Mouse (Mus musculus): ENCODE measurements at regions not wholly inside any gene's neighbourhood (a gene's known extent, or its start where the extent isn't known, plus 50 kb on each side); places are given as distances from the start of the nearest gene placed in this dataset.

DNA sequence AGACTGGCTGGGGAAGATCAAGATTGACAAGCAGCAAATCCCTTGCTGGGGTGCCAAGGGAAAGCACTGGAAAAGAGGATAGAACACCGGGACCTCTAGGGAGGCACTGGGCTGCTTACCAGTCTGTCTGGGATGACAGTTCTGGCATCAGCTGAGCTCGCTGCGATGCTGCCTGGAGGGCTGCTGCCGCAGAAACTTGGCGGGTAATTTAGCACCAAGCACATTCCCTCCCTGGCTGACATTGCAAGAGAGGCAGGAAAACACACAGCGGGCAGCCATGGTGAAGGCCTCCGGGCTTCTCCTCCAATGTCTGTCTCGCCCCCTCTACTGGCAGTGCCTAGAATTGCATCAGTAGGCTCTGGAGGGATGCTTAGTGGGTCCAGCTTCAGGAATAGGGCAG lies 51.0 kb upstream of the Slc35b3 start:
- H3K9me3 ChIP-seq (ENCODE audit: control insufficient read depth, insufficient read depth, low read depth, low read length): no peaks in the 10 kb centered on the region
- TF ChIP-seq HCFC1 (IDR thresholded peaks at IDR 0.05; ENCODE audit: borderline replicate concordance, insufficient read depth, low read length): no peak
- 0 out of 2 replicates have a peak, but pooled peaks have one; percentile 19 for TF ChIP-seq ZC3H11A (IDR thresholded peaks at IDR 0.05; ENCODE audit: borderline replicate concordance, low read depth, low read length)
- no peak overlapping the region for H3K27ac ChIP-seq (ENCODE audit: insufficient read depth, low read depth, low read length, poor library complexity, severe bottlenecking)
- H3K36me3 ChIP-seq (ENCODE audit: control insufficient read depth, insufficient read depth, low read length, poor library complexity, severe bottlenecking): no peaks in the 10 kb centered on the region
- in situ Hi-C loops (cut with MboI; ENCODE audit: low sequenced_read_pairs in 2 of 2, unreplicated experiment in 2 of 2): no loop called here
- H3K4me1 ChIP-seq (ENCODE audit: control insufficient read depth in 2 of 2, insufficient read depth in 2 of 2, low read length in 2 of 2, poor library complexity in 1 of 2): no peaks in the 10 kb centered on the region
- peak; percentile 87 for DNase-seq (ENCODE audit: low read depth, low spot score)
- H3K4me3 ChIP-seq (ENCODE audit: insufficient read depth in 1 of 2, low read depth in 1 of 2, low read length in 2 of 2, poor library complexity in 1 of 2, severe bottlenecking in 1 of 2): peak overlapping the region; percentile 22 to 43; a peak in 3 of 4 replicates
- H3K9ac ChIP-seq (ENCODE audit: insufficient read depth, low read depth, low read length, poor library complexity, severe bottlenecking): peak overlapping the region; percentile 4; the same call in 1 of the 2 replicates
